ENCODE assay signal across 8 mouse cellular contexts in genomic region chr2:93188020-93188760, GRCm38 (mm10). TPM values are rescaled to one million over a fixed set of nuclear protein-coding genes. Genes with fewer than 3 reads are reported as not detected.
A peak's percentile ranks its signal among the peaks of the same experiment; 100 is the strongest.
DNase-seq lines count a peak whose midpoint lies in the region; ATAC-seq and TF ChIP-seq lines count a peak whose summit lies in the region.

No protein-coding gene starts in this region.

- peaks cover 6% of the 10 kb centered on the region; the same call in 1 of the 2 replicates for H3K36me3 ChIP-seq in embryonic facial prominence, embryonic 10.5 days (replicated peaks)
- no peaks in the 10 kb centered on the region for H3K36me3 ChIP-seq in hindbrain, embryonic 12.5 days
- H3K36me3 ChIP-seq in liver, postnatal 0 days (replicated peaks; ENCODE audit: insufficient read depth, low read length): no peaks in the 10 kb centered on the region
- no peaks in the 10 kb centered on the region for H3K36me3 ChIP-seq in stomach, embryonic 15.5 days

- ATAC-seq in hindbrain, embryonic 12.5 days (ENCODE audit: low FRiP score): peak; percentile 4
- no peak for ATAC-seq in liver, postnatal 0 days
- no peak for ATAC-seq in stomach, embryonic 15.5 days (ENCODE audit: insufficient read depth, low FRiP score, low read depth)

- H3K27ac ChIP-seq in embryonic facial prominence, embryonic 10.5 days (replicated peaks): peak overlapping the region; percentile 91
- peak overlapping the region; percentile 95 for H3K27ac ChIP-seq in hindbrain, embryonic 12.5 days
- H3K27ac ChIP-seq in liver, postnatal 0 days (ENCODE audit: low read depth): peak overlapping the region; percentile 62; the same call in 1 of the 2 replicates
- peak overlapping the region; percentile 81 for H3K27ac ChIP-seq in stomach, embryonic 15.5 days

- H3K4me3 ChIP-seq in embryonic facial prominence, embryonic 10.5 days: peak overlapping the region; percentile 90
- H3K4me3 ChIP-seq in hindbrain, embryonic 12.5 days: peak overlapping the region; percentile 93
- peak overlapping the region; percentile 64 for H3K4me3 ChIP-seq in liver, postnatal 0 days (ENCODE audit: low read depth, low read length)
- peak overlapping the region; percentile 68 for H3K4me3 ChIP-seq in stomach, embryonic 15.5 days (replicated peaks)

- no peaks in the 10 kb centered on the region for H3K9me3 ChIP-seq in embryonic facial prominence, embryonic 10.5 days
- H3K9me3 ChIP-seq in hindbrain, embryonic 12.5 days (replicated peaks): no peaks in the 10 kb centered on the region
- H3K9me3 ChIP-seq in liver, postnatal 0 days (ENCODE audit: low read length): no peaks in the 10 kb centered on the region
- no peaks in the 10 kb centered on the region for H3K9me3 ChIP-seq in stomach, embryonic 15.5 days

- peak overlapping the region; percentile 99 for H3K9ac ChIP-seq in hindbrain, embryonic 12.5 days
- peak overlapping the region; percentile 67 for H3K9ac ChIP-seq in liver, postnatal 0 days (replicated peaks)
- peak overlapping the region; percentile 52 for H3K9ac ChIP-seq in stomach, embryonic 15.5 days

- no peak for TF ChIP-seq EP300 in liver, postnatal 0 days (IDR thresholded peaks at IDR 0.05; ENCODE audit: low read depth)

- H3K4me1 ChIP-seq in embryonic facial prominence, embryonic 10.5 days: peaks cover 70% of the 10 kb centered on the region
- H3K4me1 ChIP-seq in hindbrain, embryonic 12.5 days: peaks cover 49% of the 10 kb centered on the region
- peaks cover 18% of the 10 kb centered on the region for H3K4me1 ChIP-seq in liver, postnatal 0 days (ENCODE audit: insufficient read depth)
- peaks cover 49% of the 10 kb centered on the region for H3K4me1 ChIP-seq in stomach, embryonic 15.5 days

- peak overlapping the region; percentile 74 for H3K4me2 ChIP-seq in hindbrain, embryonic 12.5 days (replicated peaks)
- peak overlapping the region; percentile 89 for H3K4me2 ChIP-seq in liver, postnatal 0 days (ENCODE audit: low read depth, low read length)
- H3K4me2 ChIP-seq in stomach, embryonic 15.5 days: peak overlapping the region; percentile 97

- peak; percentile 49 for DNase-seq in urinary bladder, adult 2 months (ENCODE audit: low spot score)
- no peak for DNase-seq in urinary bladder, postnatal 10 days (ENCODE audit: low spot score)
- peak; percentile 69 for DNase-seq in embryonic facial prominence, embryonic 10.5 days (ENCODE audit: low spot score)
- no peak for DNase-seq in liver, postnatal 0 days
- no peak for DNase-seq in right cerebral cortex, postnatal 14 days
- DNase-seq in gastrocnemius, postnatal 4 days (ENCODE audit: low spot score in 2 of 2): no peak

- TF ChIP-seq CTCF in liver, postnatal 0 days (IDR thresholded peaks at IDR 0.05; ENCODE audit: low read depth): no peak

- WGBS in embryonic facial prominence, embryonic 10.5 days: under 1% methylated on average over 53 of the region's 53 CpGs
- WGBS in hindbrain, embryonic 12.5 days: under 1% methylated on average over 53 of the region's 53 CpGs
- under 1% methylated on average over 52 of the region's 53 CpGs for WGBS in liver, postnatal 0 days (ENCODE audit: insufficient replicate concordance)
- under 1% methylated on average over 53 of the region's 53 CpGs for WGBS in stomach, embryonic 15.5 days

- H3K27me3 ChIP-seq in embryonic facial prominence, embryonic 10.5 days (replicated peaks; ENCODE audit: low read depth, poor library complexity, severe bottlenecking): peaks cover 88% of the 10 kb centered on the region
- 0 out of 2 replicates have a peak, but pooled peaks cover 7% of the 10 kb centered on the region for H3K27me3 ChIP-seq in hindbrain, embryonic 12.5 days
- H3K27me3 ChIP-seq in liver, postnatal 0 days (ENCODE audit: insufficient read depth, low read length): peaks cover 38% of the 10 kb centered on the region
- no peaks in the 10 kb centered on the region for H3K27me3 ChIP-seq in stomach, embryonic 15.5 days (replicated peaks)

RNA-seq across cellular contexts. Expression of gene Trp53i11, which starts 0.8 kb away (rescaled TPM):
- polyA plus RNA-seq in urinary bladder, adult 2 months (2012; rRNA removed): 54.5 and 67.6 TPM in 2 replicates
- polyA plus RNA-seq in embryonic facial prominence, embryonic 10.5 days (2016; fragmentation: Nextera tagmentation; extraction: Ambion mirVana): 72.5 and 95.2 TPM in 2 replicates
- 142 and 180 TPM in 2 replicates for polyA plus RNA-seq in hindbrain, embryonic 12.5 days (2016; fragmentation: Nextera tagmentation; extraction: Ambion mirVana)
- 4.0 and 5.7 TPM in 2 replicates for polyA plus RNA-seq in liver, postnatal 0 days (2015; fragmentation: Nextera tagmentation; extraction: Ambion mirVana)
- 29.3 and 37.7 TPM in 2 replicates for polyA plus RNA-seq in stomach, embryonic 15.5 days (2015; fragmentation: Nextera tagmentation; extraction: Ambion mirVana)
- total RNA-seq in gastrocnemius, postnatal 4 days (2021): 10 to 100 TPM; 39.8 to 40.1 TPM

Comparison
In these comparisons a context has a peak if more than half of its experiments do, and no peak if none do; other contexts are left out.
1. DNase-seq: peak in urinary bladder, adult 2 months (single experiment) and embryonic facial prominence, embryonic 10.5 days (single experiment); none in urinary bladder, postnatal 10 days (single experiment), liver, postnatal 0 days (single experiment), right cerebral cortex, postnatal 14 days (single experiment) and gastrocnemius, postnatal 4 days (0 of 2).
2. Peak in every context shown above with its lines, with median percentiles within 50 percentile points of each other: H3K27ac ChIP-seq, H3K4me3 ChIP-seq, H3K4me2 ChIP-seq and H3K9ac ChIP-seq.